Mouse (Mus musculus) C2C12 (cell line): Measurements from ENCODE around the gene Trip6.

ENCODE experiments used
- CEBPB ChIP-seq: IDR thresholded peaks from one replicate; pipeline ENCODE4 v1.6.1; 2011; ENCODE audit warnings: low read depth, mild to moderate bottlenecking, control low read depth, moderate library complexity
- CTCF ChIP-seq: IDR thresholded peaks from one replicate; pipeline ENCODE4 v1.5.1; 2011; ENCODE audit not compliant: control insufficient read depth, insufficient read depth, insufficient read length
- MAX ChIP-seq: IDR thresholded peaks from one replicate; pipeline ENCODE4 v1.6.1; 2011; ENCODE audit warnings: mild to moderate bottlenecking, control low read depth
- MYOD1 ChIP-seq: IDR thresholded peaks from one replicate; pipeline ENCODE4 v1.6.1; 2011; ENCODE audit warnings: low read depth; ENCODE audit not compliant: control insufficient read depth, insufficient read length
- USF1 ChIP-seq: IDR thresholded peaks from one replicate; pipeline ENCODE4 v1.6.1; 2011; ENCODE audit warnings: low read depth, mild to moderate bottlenecking, control low read depth, moderate library complexity

DNA sequence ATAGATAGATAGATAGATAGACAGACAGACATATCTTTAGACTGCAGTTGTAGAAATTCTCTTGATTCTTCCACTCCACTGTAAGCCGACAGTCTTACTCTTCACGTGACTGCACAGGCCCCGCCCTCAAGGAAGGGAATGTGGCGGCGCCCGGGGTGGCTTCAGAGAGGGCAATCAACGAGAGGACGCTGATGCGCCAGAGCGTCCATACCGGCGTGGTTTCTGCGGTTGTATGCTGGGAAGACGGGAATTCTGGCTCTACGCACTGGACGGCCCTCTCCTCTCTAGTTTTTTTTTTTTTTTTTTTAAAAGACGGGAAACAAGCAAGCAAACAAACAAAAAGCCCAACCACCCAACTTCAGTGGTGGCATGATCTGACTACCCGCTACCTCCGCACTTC lies 24.1 kb upstream of the Trip6 start:
- no peak for TF ChIP-seq CTCF
- TF ChIP-seq USF1 = peak; percentile 99
- no peak for TF ChIP-seq MYOD1
- no peak for TF ChIP-seq CEBPB
- no peak for TF ChIP-seq MAX
